Mouse (Mus musculus) MEL (cell line): ENCODE data around the gene Naaa. TPM values are rescaled to one million over a fixed set of nuclear protein-coding genes. Genes with fewer than 3 reads are reported as not detected.

Experiments used
- DNase-seq: peaks from one replicate; pipeline ENCODE4 v3.0.0; 2011; ENCODE audit warnings: low read depth, low spot score
- H3K27ac ChIP-seq: 2 replicates; pipeline ENCODE4 v1.5.1; 2012; ENCODE audit warnings: low read depth, mild to moderate bottlenecking, control low read depth, low read length, moderate library complexity; ENCODE audit not compliant: control insufficient read depth
- H3K27me3 ChIP-seq, 2 experiments: fragments of 150-350 bp in 1 of 2; sonication (generic) in 1 of 2; 2 replicates each; pipeline ENCODE4 v1.6.1; 2012; ENCODE audit warnings: low read length in 2 of 2, mild to moderate bottlenecking in 2 of 2, improper control_type of control experiment in 1 of 2, moderate library complexity in 1 of 2; ENCODE audit not compliant: insufficient read depth in 2 of 2, control insufficient read depth in 1 of 2
- H3K36me3 ChIP-seq, 2 experiments: 2 replicates each; pipeline ENCODE4 v1.6.1; 2012 to 2014; ENCODE audit warnings: low read length in 2 of 2, improper control_type of control experiment in 1 of 2, inconsistent platforms in 1 of 2, mild to moderate bottlenecking in 1 of 2; ENCODE audit not compliant: insufficient read depth in 2 of 2, control insufficient read depth in 1 of 2
- H3K4me1 ChIP-seq, 2 experiments: fragments of 150-350 bp in 1 of 2; sonication (generic) in 1 of 2; 2 replicates each; pipeline ENCODE4 v1.6.1; 2012; ENCODE audit warnings: low read length in 2 of 2, improper control_type of control experiment in 1 of 2, mild to moderate bottlenecking in 1 of 2; ENCODE audit not compliant: insufficient read depth in 2 of 2, control insufficient read depth in 1 of 2
- H3K4me3 ChIP-seq, 2 experiments: fragments of 150-350 bp in 1 of 2; sonication (generic) in 1 of 2; 2 replicates each; pipeline ENCODE4 v1.5.1; 2012; ENCODE audit warnings: low read depth in 2 of 2, low read length in 2 of 2, mild to moderate bottlenecking in 2 of 2, moderate library complexity in 2 of 2, control low read depth in 1 of 2, improper control_type of control experiment in 1 of 2; ENCODE audit not compliant: control insufficient read depth in 1 of 2, insufficient read depth in 1 of 2
- H3K79me2 ChIP-seq: 2 replicates; pipeline ENCODE4 v1.6.1; 2012; ENCODE audit warnings: mild to moderate bottlenecking, low read length, moderate library complexity; ENCODE audit not compliant: control insufficient read depth, poor library complexity, insufficient read depth
- H3K9ac ChIP-seq: 2 replicates; pipeline ENCODE4 v1.6.1; 2012; ENCODE audit warnings: low read depth, mild to moderate bottlenecking, control low read depth, low read length, moderate library complexity; ENCODE audit not compliant: control insufficient read depth, poor library complexity, severe bottlenecking
- H3K9me3 ChIP-seq: fragments of 150-350 bp; sonication (generic); replicated peaks from 2 replicates; pipeline ENCODE4 v1.6.1; 2012; ENCODE audit warnings: mild to moderate bottlenecking, low read length, improper control_type of control experiment, moderate library complexity; ENCODE audit not compliant: insufficient read depth
- CHD1 ChIP-seq: IDR thresholded peaks from 2 replicates; pipeline ENCODE4 v1.6.1; 2012; ENCODE audit warnings: low read depth, mild to moderate bottlenecking, inconsistent platforms, low read length, improper control_type of control experiment
- CHD2 ChIP-seq: IDR thresholded peaks from 2 replicates; pipeline ENCODE4 v1.6.1; 2011; ENCODE audit warnings: low read length, improper control_type of control experiment
- CTCF ChIP-seq, 3 experiments: IDR thresholded peaks in 2 of 3; conservative IDR thresholded peaks in 1 of 3; 2 replicates each; pipeline ENCODE4 v1.5.1; 2011 to 2012; ENCODE audit warnings: low read length in 3 of 3, low read depth in 2 of 3, mild to moderate bottlenecking in 2 of 3, improper control_type of control experiment in 1 of 3, inconsistent platforms in 1 of 3, mixed read lengths in 1 of 3, moderate library complexity in 1 of 3; ENCODE audit not compliant: control insufficient read depth in 1 of 3, insufficient read depth in 1 of 3, poor library complexity in 1 of 3, severe bottlenecking in 1 of 3
- E2F4 ChIP-seq: IDR thresholded peaks from 2 replicates; pipeline ENCODE4 v1.6.1; 2011; ENCODE audit warnings: low read depth, low read length, improper control_type of control experiment, borderline replicate concordance
- EP300 ChIP-seq, 2 experiments: IDR thresholded peaks; 2 replicates each; pipeline ENCODE4 v1.6.1; 2011; ENCODE audit warnings: improper control_type of control experiment in 2 of 2, low read length in 2 of 2, low read depth in 1 of 2, mild to moderate bottlenecking in 1 of 2
- HCFC1 ChIP-seq: IDR thresholded peaks from 2 replicates; pipeline ENCODE4 v1.6.1; 2012; ENCODE audit warnings: low read depth, mild to moderate bottlenecking, inconsistent platforms, low read length, improper control_type of control experiment, moderate library complexity
- JUND ChIP-seq: IDR thresholded peaks from 2 replicates; pipeline ENCODE4 v1.6.1; 2011; ENCODE audit warnings: low read depth, mild to moderate bottlenecking, improper control_type of control experiment, low read length
- KAT2A ChIP-seq: conservative IDR thresholded peaks from 2 replicates; pipeline ENCODE4 v1.6.1; 2012; ENCODE audit warnings: low read depth, low read length, improper control_type of control experiment, inconsistent platforms
- MAFK ChIP-seq: IDR thresholded peaks from 2 replicates; pipeline ENCODE4 v1.6.1; 2011; ENCODE audit warnings: low read depth, mild to moderate bottlenecking, low read length, improper control_type of control experiment, borderline replicate concordance
- MAX ChIP-seq: IDR thresholded peaks from 2 replicates; pipeline ENCODE4 v1.6.1; 2011; ENCODE audit warnings: low read length, improper control_type of control experiment
- MAZ ChIP-seq: IDR thresholded peaks from 2 replicates; pipeline ENCODE4 v1.6.1; 2012; ENCODE audit warnings: low read depth, mild to moderate bottlenecking, inconsistent platforms, low read length, improper control_type of control experiment
- MEF2A ChIP-seq: IDR thresholded peaks from 2 replicates; pipeline ENCODE4 v1.6.1; 2014; ENCODE audit warnings: low read depth, mild to moderate bottlenecking, inconsistent platforms, low read length, improper control_type of control experiment; ENCODE audit not compliant: poor library complexity, insufficient replicate concordance, severe bottlenecking; ENCODE audit errors: extremely low read depth
- MYB ChIP-seq: IDR thresholded peaks from 2 replicates; pipeline ENCODE4 v1.6.1; 2011; ENCODE audit warnings: mild to moderate bottlenecking, low read depth, low read length, improper control_type of control experiment
- NRF1 ChIP-seq: IDR thresholded peaks from 2 replicates; pipeline ENCODE4 v1.6.1; 2014; ENCODE audit warnings: low read depth, mild to moderate bottlenecking, inconsistent platforms, low read length, improper control_type of control experiment, moderate library complexity; ENCODE audit not compliant: poor library complexity, insufficient read depth, severe bottlenecking
- POLR2A ChIP-seq, 2 experiments: IDR thresholded peaks; 2 replicates each; pipeline ENCODE4 v1.6.1; 2011 to 2012; ENCODE audit warnings: low read length in 2 of 2, mild to moderate bottlenecking in 2 of 2, control low read depth in 1 of 2, improper control_type of control experiment in 1 of 2, low read depth in 1 of 2, moderate library complexity in 1 of 2; ENCODE audit not compliant: control insufficient read depth in 1 of 2, insufficient read depth in 1 of 2, poor library complexity in 1 of 2
- POLR2AphosphoS2 ChIP-seq: IDR thresholded peaks from 2 replicates; pipeline ENCODE4 v1.6.1; 2011; ENCODE audit warnings: low read length, improper control_type of control experiment
- POLR2AphosphoS5 ChIP-seq: IDR thresholded peaks from 2 replicates; pipeline ENCODE4 v1.6.1; 2012; ENCODE audit warnings: low read depth, borderline replicate concordance, mild to moderate bottlenecking, inconsistent platforms, low read length, moderate library complexity, mixed read lengths
- RAD21 ChIP-seq: IDR thresholded peaks from 2 replicates; pipeline ENCODE4 v1.6.1; 2011; ENCODE audit warnings: mild to moderate bottlenecking, low read depth, low read length, improper control_type of control experiment
- RCOR1 ChIP-seq: IDR thresholded peaks from 2 replicates; pipeline ENCODE4 v1.6.1; 2012; ENCODE audit warnings: low read depth, mild to moderate bottlenecking, inconsistent platforms, low read length, improper control_type of control experiment
- SIN3A ChIP-seq: IDR thresholded peaks from 2 replicates; pipeline ENCODE4 v1.6.1; 2012; ENCODE audit warnings: low read length, improper control_type of control experiment, inconsistent platforms
- TBP ChIP-seq: IDR thresholded peaks from 2 replicates; pipeline ENCODE4 v1.8.0; 2011; ENCODE audit warnings: low read depth, low read length, improper control_type of control experiment
- UBTF ChIP-seq: IDR thresholded peaks from 2 replicates; pipeline ENCODE4 v1.6.1; 2012; ENCODE audit warnings: low read depth, mild to moderate bottlenecking, inconsistent platforms, low read length, improper control_type of control experiment, moderate library complexity, borderline replicate concordance; ENCODE audit not compliant: insufficient read depth
- USF1 ChIP-seq: IDR thresholded peaks from 2 replicates; pipeline ENCODE4 v1.6.1; 2014; ENCODE audit warnings: low read depth, mild to moderate bottlenecking, inconsistent platforms, low read length, improper control_type of control experiment, moderate library complexity
- USF2 ChIP-seq, 2 experiments: IDR thresholded peaks; 2 replicates each; pipeline ENCODE4 v1.6.1; 2011 to 2012; ENCODE audit warnings: improper control_type of control experiment in 2 of 2, low read length in 2 of 2, borderline replicate concordance in 1 of 2, inconsistent platforms in 1 of 2, low read depth in 1 of 2, mild to moderate bottlenecking in 1 of 2; ENCODE audit not compliant: insufficient read depth in 1 of 2
- ZC3H11A ChIP-seq: IDR thresholded peaks from 2 replicates; pipeline ENCODE4 v1.6.1; 2012; ENCODE audit warnings: low read depth, mild to moderate bottlenecking, inconsistent platforms, low read length, improper control_type of control experiment
- ZKSCAN1 ChIP-seq: IDR thresholded peaks from 2 replicates; pipeline ENCODE4 v1.6.1; 2012; ENCODE audit warnings: low read depth, mild to moderate bottlenecking, inconsistent platforms, low read length, improper control_type of control experiment, moderate library complexity
- ZMIZ1 ChIP-seq: IDR thresholded peaks from 2 replicates; pipeline ENCODE4 v1.6.1; 2012; ENCODE audit warnings: low read depth, mild to moderate bottlenecking, inconsistent platforms, low read length, improper control_type of control experiment, moderate library complexity
- ZNF384 ChIP-seq: IDR thresholded peaks from 2 replicates; pipeline ENCODE4 v1.6.1; 2012; ENCODE audit warnings: low read depth, mild to moderate bottlenecking, inconsistent platforms, low read length, improper control_type of control experiment
- polyA plus RNA-seq, 2 experiments: library from polyadenylated mRNA; stranded (reverse) in 1 of 2; unstranded in 1 of 2; fragments of >175 nt in 1 of 2; fragments of >200 nt in 1 of 2; gene quantifications; 2 replicates each; pipeline versions ENCODE4 v1.2.1 to v1.2.4; 2012; ENCODE audit warnings: low replicate concordance in 2 of 2, low read depth in 1 of 2; ENCODE audit not compliant: insufficient read length in 2 of 2, insufficient read depth in 1 of 2, missing spikeins in 1 of 2
- total RNA-seq: library from RNA; depleted of rRNA; stranded (reverse); fragments of 300-350 nt; gene quantifications from 2 replicates; pipeline ENCODE4 v1.2.3, GENCODE M21; 2012

Gene Naaa
- total and polyA plus RNA-seq, 3 experiments: 2.2 to 6.7 TPM; not detected in 1

DNA sequence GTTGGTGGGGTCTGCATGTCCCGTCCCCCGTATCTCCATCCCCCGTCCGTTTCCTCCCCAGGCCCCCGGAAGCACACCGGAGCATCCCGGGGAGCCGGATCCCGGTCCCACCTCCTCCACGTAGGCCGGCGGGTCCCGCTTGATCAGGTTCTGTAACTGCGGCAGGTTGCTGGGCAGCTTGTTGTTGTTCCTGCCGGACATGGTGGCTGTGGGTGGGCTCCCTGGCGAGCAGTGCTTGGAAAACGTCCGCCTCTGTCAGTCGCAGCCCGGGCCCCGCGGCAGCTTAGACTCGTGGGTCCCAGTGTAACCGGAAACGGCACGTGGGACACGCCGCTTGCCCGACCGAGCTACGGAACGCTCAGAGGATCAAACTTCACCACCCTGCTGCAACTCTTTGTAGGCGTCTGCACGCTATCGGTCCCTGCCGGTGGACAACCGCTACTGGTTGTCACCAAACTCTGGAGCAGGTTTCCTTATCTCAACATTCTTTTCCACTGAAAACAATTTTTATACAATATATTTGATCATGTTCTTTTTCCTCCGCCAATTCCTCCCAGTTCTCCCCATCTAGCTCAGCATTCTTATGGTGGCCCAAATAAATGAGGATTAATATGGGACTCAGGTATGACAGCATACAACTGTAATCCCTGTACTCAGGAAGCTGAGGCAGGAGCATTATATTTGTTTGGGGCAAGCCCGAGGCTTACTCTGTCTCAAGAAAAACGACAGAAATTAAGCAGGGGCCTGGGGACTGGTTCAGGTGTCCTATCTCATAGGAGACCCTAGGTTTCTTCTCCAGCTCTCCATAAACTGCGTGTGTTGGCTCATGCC lies 31.9 kb upstream of the Naaa start, which contains the start of gene Sdad1 (continued):
- TF ChIP-seq MAZ (no peak), EP300 (IDR thresholded peaks at IDR 0.05; ENCODE audit: low read depth in 1 of 2, low read length in 2 of 2) (no peak), USF2 (IDR thresholded peaks at IDR 0.05; ENCODE audit: borderline replicate concordance in 1 of 2, insufficient read depth in 1 of 2, low read depth in 1 of 2, low read length in 2 of 2) (no peak), CHD1 (no peak), MEF2A (no peak), TBP (peak; percentile 57), POLR2AphosphoS5 (no peak), ZNF384 (no peak), POLR2AphosphoS2 (peak; percentile 63; the same call in 1 of the 2 replicates), CTCF (IDR thresholded peaks at IDR 0.05 in 2 of 3, conservative IDR thresholded peaks at IDR 0.05 in 1 of 3; ENCODE audit: control insufficient read depth in 1 of 3, insufficient read depth in 1 of 3, low read depth in 2 of 3, low read length in 3 of 3, poor library complexity in 1 of 3, severe bottlenecking in 1 of 3) (peak; percentile 48 to 68 (median 56)), SIN3A (peak; percentile 98), CHD2 (no peak), ZKSCAN1 (no peak), UBTF (0 out of 2 replicates have a peak, but pooled peaks have one; percentile 28), JUND (no peak)

DNA sequence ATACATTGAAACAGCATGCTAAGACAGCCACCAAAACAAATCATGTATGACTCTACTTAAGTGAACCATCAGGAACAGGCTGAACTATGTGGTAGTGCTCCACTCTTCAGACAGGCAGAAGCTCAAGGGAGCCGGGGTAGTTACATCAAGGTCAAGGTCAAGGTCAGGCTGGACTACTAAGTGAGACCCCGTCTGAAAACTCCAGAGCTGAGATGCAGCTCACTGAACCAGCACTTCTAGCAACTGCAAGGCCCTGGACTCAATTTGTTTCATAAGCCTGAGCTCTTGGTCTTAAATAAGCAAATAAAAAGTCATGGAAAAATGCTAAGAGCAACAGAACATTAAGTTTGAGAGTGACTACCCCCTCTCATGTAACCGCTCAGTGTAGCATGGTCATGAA lies 26.3 kb upstream of the Naaa start:
- no peak for TF ChIP-seq POLR2AphosphoS5
- TF ChIP-seq ZC3H11A: no peak
- no peak for TF ChIP-seq MYB
- no peak for TF ChIP-seq ZMIZ1
- TF ChIP-seq HCFC1: no peak
- no peak for TF ChIP-seq MAFK
- no peak for TF ChIP-seq E2F4
- no peak for TF ChIP-seq KAT2A
- no peak for TF ChIP-seq RCOR1
- TF ChIP-seq USF2 (IDR thresholded peaks at IDR 0.05; ENCODE audit: borderline replicate concordance in 1 of 2, insufficient read depth in 1 of 2, low read depth in 1 of 2, low read length in 2 of 2): no peak
- TF ChIP-seq EP300 (IDR thresholded peaks at IDR 0.05; ENCODE audit: low read depth in 1 of 2, low read length in 2 of 2): no peak
- no peak for TF ChIP-seq NRF1
- no peak for TF ChIP-seq MAX
- TF ChIP-seq CHD1: no peak
- TF ChIP-seq POLR2A (IDR thresholded peaks at IDR 0.05; ENCODE audit: control insufficient read depth in 1 of 2, insufficient read depth in 1 of 2, low read depth in 1 of 2, low read length in 2 of 2, poor library complexity in 1 of 2): no peak
- no peak for TF ChIP-seq RAD21
- no peak for TF ChIP-seq USF1
- H3K9me3 ChIP-seq: no peaks in the 10 kb centered on the region
- no peak overlapping the region for H3K4me3 ChIP-seq
- peaks cover 28% of the 10 kb centered on the region for H3K79me2 ChIP-seq
- no peak for DNase-seq
- no peak overlapping the region for H3K9ac ChIP-seq
- H3K27ac ChIP-seq: no peak overlapping the region
- H3K4me1 ChIP-seq: peaks cover 0 to 7% of the 10 kb centered on the region in 2 experiments; a peak in 2 of 4 replicates
- no peaks in the 10 kb centered on the region for H3K27me3 ChIP-seq
- H3K36me3 ChIP-seq: peaks cover 8 to 16% of the 10 kb centered on the region in 2 experiments
